Comparison of ENCODE assay signal across 25 mouse cellular contexts in genomic region chr5:125298234-125298633, GRCm38 (mm10). TPM values are rescaled to one million over a fixed set of nuclear protein-coding genes. Genes with fewer than 3 reads are reported as not detected.
A peak's percentile ranks its signal among the peaks of the same experiment; 100 is the strongest.
DNase-seq lines count a peak whose midpoint lies in the region; ATAC-seq and TF ChIP-seq lines count a peak whose summit lies in the region.
"Had no signal": no experiment of that assay in that cellular context is flagged by ENCODE, and none has a peak within 500 bp of the region (broad histone marks: within the 10 kb centered on the region; RNA-seq: fewer than 3 reads in every experiment).

No protein-coding gene starts in this region.

- TF ChIP-seq CTCF in heart, adult 2 months (IDR thresholded peaks at IDR 0.05): no peak
- no peak for TF ChIP-seq CTCF in lung, embryonic 14.5 days (IDR thresholded peaks at IDR 0.05; ENCODE audit: low read depth)
- no peak; the same call in 1 of the 2 replicates for TF ChIP-seq CTCF in lung, postnatal 0 days (IDR thresholded peaks at IDR 0.05)
- TF ChIP-seq CTCF in gastrocnemius, adult 2 months (IDR thresholded peaks at IDR 0.05): no peak

- no peaks in the 10 kb centered on the region; the same call in 1 of the 2 replicates for H3K36me3 ChIP-seq in heart, adult 2 months (ENCODE audit: control insufficient read depth, insufficient read depth, low read length)
- peaks cover 45% of the 10 kb centered on the region for H3K36me3 ChIP-seq in lung, embryonic 14.5 days (ENCODE audit: insufficient read depth)
- H3K36me3 ChIP-seq in lung, postnatal 0 days (ENCODE audit: insufficient read depth, low read length): peaks cover 23% of the 10 kb centered on the region; the same call in 1 of the 2 replicates

- no peak for DNase-seq in heart, adult 2 months
- DNase-seq in heart, postnatal 14 days: no peak
- peak; percentile 43 for DNase-seq in lung, embryonic 14.5 days
- no peak for DNase-seq in lung, adult 18-20 months
- DNase-seq in lung, postnatal 0 days (ENCODE audit: low spot score): no peak
- DNase-seq in lung, postnatal 25 days (ENCODE audit: low spot score): peak; percentile 30
- DNase-seq in gastrocnemius, adult 2 months: no peak
- no peak for DNase-seq in cerebellum, adult 9-11 months
- DNase-seq: adrenal gland, postnatal 10 days; B cell, adult 2 months; cerebellum, adult 11-12 months; cerebellum, adult 8-10 months; cerebellum, postnatal 14 days; gastrocnemius, postnatal 14 days; heart, adult 18-20 months; heart, postnatal 36 days had no signal

- TF ChIP-seq POLR2A in heart, adult 2 months (IDR thresholded peaks at IDR 0.05; ENCODE audit: insufficient read depth, low read depth, low read length): no peak

- TF ChIP-seq EP300 in heart, adult 2 months (IDR thresholded peaks at IDR 0.05; ENCODE audit: insufficient read depth, low read depth, low read length): peak; percentile 40; the same call in 1 of the 2 replicates
- TF ChIP-seq EP300 in lung, postnatal 0 days (IDR thresholded peaks at IDR 0.05): peak; percentile 82

- H3K4me2 ChIP-seq in lung, embryonic 14.5 days: no peak overlapping the region
- no peak overlapping the region for H3K4me2 ChIP-seq in lung, postnatal 0 days (replicated peaks; ENCODE audit: low read depth, low read length)
- H3K4me2 ChIP-seq: forebrain, embryonic 13.5 days; hindbrain, embryonic 13.5 days had no signal

- no peak overlapping the region for H3K27ac ChIP-seq in heart, adult 2 months
- H3K27ac ChIP-seq in lung, embryonic 14.5 days (ENCODE audit: low read depth): no peak overlapping the region
- H3K27ac ChIP-seq in lung, postnatal 0 days (ENCODE audit: low read length): no peak overlapping the region
- H3K27ac ChIP-seq in gastrocnemius, adult 2 months: no peak overlapping the region
- H3K27ac ChIP-seq: forebrain, embryonic 10.5 days; forebrain, embryonic 13.5 days; heart, embryonic 10.5 days; hindbrain, embryonic 10.5 days; hindbrain, embryonic 13.5 days had no signal

- H3K79me2 ChIP-seq in heart, adult 2 months (replicated peaks; ENCODE audit: control insufficient read depth, insufficient read depth, low read length): no peaks in the 10 kb centered on the region

- WGBS in heart, adult 2 months: 53% methylated on average over 9 of the region's 9 CpGs
- 75% methylated on average over 9 of the region's 9 CpGs for WGBS in lung, embryonic 14.5 days
- 63% methylated on average over 9 of the region's 9 CpGs for WGBS in lung, postnatal 0 days

- no peaks in the 10 kb centered on the region for H3K9me3 ChIP-seq in lung, embryonic 14.5 days (ENCODE audit: low read depth, low read length)
- no peaks in the 10 kb centered on the region for H3K9me3 ChIP-seq in lung, postnatal 0 days (ENCODE audit: low read length)
- H3K9me3 ChIP-seq: forebrain, embryonic 13.5 days; hindbrain, embryonic 13.5 days had no signal

- no peak for ATAC-seq in lung, embryonic 14.5 days (ENCODE audit: insufficient read depth)
- ATAC-seq in lung, postnatal 0 days: peak; percentile 77
- ATAC-seq: forebrain, embryonic 13.5 days; forebrain, embryonic 16.5 days; hindbrain, embryonic 16.5 days; Patski had no signal

- H3K4me3 ChIP-seq in heart, adult 2 months: no peak overlapping the region
- H3K4me3 ChIP-seq in lung, embryonic 14.5 days (ENCODE audit: low read depth, low read length): no peak overlapping the region
- H3K4me3 ChIP-seq in lung, postnatal 0 days (ENCODE audit: low read depth, low read length): no peak overlapping the region
- H3K4me3 ChIP-seq in gastrocnemius, adult 2 months: no peak overlapping the region
- H3K4me3 ChIP-seq: forebrain, embryonic 10.5 days; forebrain, embryonic 13.5 days; heart, embryonic 10.5 days; hindbrain, embryonic 10.5 days; hindbrain, embryonic 13.5 days had no signal

- intact Hi-C loops in heart, adult 2 months (cut with DNase I): loop anchor here (1.0 kb wide), 1 partner anchor 21 kb away; no protein-coding TSS in a partner anchor
- intact Hi-C loops in heart, postnatal 14 days (cut with DNase I): no loop called here
- intact Hi-C loops in gastrocnemius, adult 2 months (cut with DNase I): no loop called here

- no peak overlapping the region for H3K9ac ChIP-seq in heart, adult 2 months (ENCODE audit: low read depth, low read length)
- H3K9ac ChIP-seq in lung, embryonic 14.5 days: no peak overlapping the region
- H3K9ac ChIP-seq in lung, postnatal 0 days (replicated peaks; ENCODE audit: low read depth): no peak overlapping the region
- H3K9ac ChIP-seq: forebrain, embryonic 13.5 days; hindbrain, embryonic 13.5 days had no signal

- H3K4me1 ChIP-seq in heart, adult 2 months (ENCODE audit: control insufficient read depth, insufficient read depth, low read length): no peaks in the 10 kb centered on the region; the same call in 1 of the 2 replicates
- H3K4me1 ChIP-seq in lung, embryonic 14.5 days (ENCODE audit: insufficient read depth): no peaks in the 10 kb centered on the region
- H3K4me1 ChIP-seq in lung, postnatal 0 days (ENCODE audit: insufficient read depth, low read depth, low read length): no peaks in the 10 kb centered on the region
- H3K4me1 ChIP-seq: forebrain, embryonic 13.5 days; hindbrain, embryonic 13.5 days had no signal

- no peaks in the 10 kb centered on the region for H3K27me3 ChIP-seq in heart, adult 2 months (ENCODE audit: control insufficient read depth, insufficient read depth, low read length)
- no peaks in the 10 kb centered on the region for H3K27me3 ChIP-seq in lung, embryonic 14.5 days (ENCODE audit: insufficient read depth, low read length)
- H3K27me3 ChIP-seq in lung, postnatal 0 days (replicated peaks; ENCODE audit: insufficient read depth, low read length): no peaks in the 10 kb centered on the region
- H3K27me3 ChIP-seq: CH12.LX; forebrain, embryonic 13.5 days; hindbrain, embryonic 13.5 days; Patski had no signal

RNA-seq across cellular contexts. Expression of gene Scarb1, which starts 42.7 kb away (rescaled TPM):
- 10 to 100 TPM; 23.6 to 27.8 TPM for total RNA-seq in heart, adult 2 months (2021)
- polyA plus RNA-seq in heart, adult 2 months (2012; rRNA removed): 55.5 and 77.5 TPM in 2 replicates
- total RNA-seq in heart, postnatal 14 days (2021): 10 to 100 TPM; 60.1 to 77.5 TPM
- 51.4 and 58.0 TPM in 2 replicates for polyA plus RNA-seq in lung, embryonic 14.5 days (2014; fragmentation: Nextera tagmentation; extraction: Ambion mirVana)
- polyA plus RNA-seq in lung, postnatal 0 days (2015; fragmentation: Nextera tagmentation; extraction: Ambion mirVana): 54.9 and 64.9 TPM in 2 replicates
- 10 to 100 TPM; 11.8 to 16.9 TPM for total RNA-seq in gastrocnemius, adult 2 months (2021)

Comparison
In these comparisons a context has a peak if more than half of its experiments do, and no peak if none do; other contexts are left out.
1. DNase-seq: peak in lung, embryonic 14.5 days (single experiment) and lung, postnatal 25 days (single experiment); none in heart, adult 2 months (0 of 2), heart, postnatal 14 days (0 of 2), lung, adult 18-20 months (0 of 2), lung, postnatal 0 days (single experiment), gastrocnemius, adult 2 months (single experiment) and cerebellum, adult 9-11 months (single experiment).